Mouse (Mus musculus): ENCODE results near the gene Tmem86b. TPM values are rescaled to one million over a fixed set of nuclear protein-coding genes. Genes with fewer than 3 reads are reported as not detected.

Tmem86b gene
- total and polyA plus RNA-seq, 3 experiments: 4.3 to 10.6 (median 5.9) TPM

DNA sequence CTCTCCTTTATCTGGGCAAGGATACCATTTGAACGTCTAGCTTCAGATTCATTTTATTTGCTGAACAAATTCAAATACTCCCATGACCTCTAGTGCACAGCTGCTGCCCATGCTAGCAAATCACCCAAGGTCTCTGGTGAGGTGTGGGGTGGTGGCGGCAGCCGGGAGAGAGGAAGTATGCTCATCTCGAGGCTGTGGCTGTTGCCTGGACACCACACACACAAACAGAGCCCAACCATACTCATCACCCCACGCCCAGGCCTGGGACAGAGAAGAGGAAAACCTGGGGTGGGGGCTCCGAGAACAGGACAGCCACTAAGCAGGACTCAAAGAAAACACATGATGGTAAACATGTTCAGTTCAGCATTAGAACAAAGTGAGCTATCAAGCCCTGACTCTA lies 16.1 kb upstream of the Tmem86b start:
- Histone ChIP-seq H3K4me3 (replicated peaks in 1 of 3; ENCODE audit: low read depth in 2 of 3, low read length in 2 of 3, poor library complexity in 1 of 3) (no peak overlapping the region), H3K79me2 (replicated peaks; ENCODE audit: control insufficient read depth, extremely low read depth, insufficient read depth, poor library complexity, severe bottlenecking) (peaks cover 41% of the 10 kb centered on the region), H3K27me3 (replicated peaks) (no peaks in the 10 kb centered on the region), H3K27ac (ENCODE audit: insufficient read depth, low read depth) (no peak overlapping the region), H3K4me2 (ENCODE audit: insufficient read depth, low read depth, poor library complexity, severe bottlenecking) (no peak overlapping the region), H3K36me3 (replicated peaks in 1 of 2; ENCODE audit: control insufficient read depth in 1 of 2, insufficient read depth in 1 of 2, low read length in 1 of 2) (peaks cover 51 to 76% of the 10 kb centered on the region in 2 experiments), H3K4me1 (ENCODE audit: control insufficient read depth in 1 of 2, insufficient read depth in 2 of 2) (peaks cover 14 to 36% of the 10 kb centered on the region in 2 experiments), H3K9me3 (replicated peaks; ENCODE audit: low read length) (no peaks in the 10 kb centered on the region), H3K9ac (ENCODE audit: insufficient read depth, low read depth) (no peak overlapping the region)
- TF ChIP-seq ZMIZ1 (IDR thresholded peaks at IDR 0.05; ENCODE audit: low read depth, low read length): no peak
- no peak for TF ChIP-seq ELF1 (IDR thresholded peaks at IDR 0.05; ENCODE audit: low read depth, low read length)
- no peak for TF ChIP-seq NELFE (IDR thresholded peaks at IDR 0.05; ENCODE audit: low read depth, low read length)
- dilution Hi-C loops (cut with MboI; ENCODE audit: extremely low pct_ligation_motif_present, extremely low pct_unique_long_range_greater_than_20kb, low sequenced_read_pairs) (no loop called here), in situ Hi-C loops (cut with MboI; ENCODE audit: low pct_ligation_motif_present, low pct_unique_long_range_greater_than_20kb, low sequenced_read_pairs) (no loop called here)
- DNase-seq (ENCODE audit: extremely low read depth): peak; percentile 50

DNA sequence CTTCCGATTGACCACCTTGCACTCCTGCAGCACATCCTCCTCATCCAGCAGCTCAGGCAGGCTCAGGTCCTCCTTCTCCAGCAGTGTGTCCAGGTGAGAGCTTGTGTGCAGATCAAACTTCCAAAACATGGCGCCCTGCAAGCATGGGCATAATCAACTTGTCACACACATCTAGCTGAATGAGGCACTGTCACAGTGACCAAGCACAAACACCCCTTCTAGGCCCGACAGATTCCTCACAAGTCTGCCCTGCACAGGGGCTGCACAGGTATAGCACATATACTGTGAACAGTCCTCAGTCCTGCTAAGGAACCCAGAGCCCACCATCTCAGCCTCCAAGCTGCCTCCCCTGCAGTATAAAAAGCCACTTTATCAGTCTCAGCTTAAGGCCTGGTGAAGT lies 15.6 kb upstream of the Tmem86b start:
- Histone ChIP-seq H3K4me2 (ENCODE audit: insufficient read depth, low read depth, poor library complexity, severe bottlenecking) (no peak overlapping the region), H3K4me3 (replicated peaks in 1 of 3; ENCODE audit: low read depth in 2 of 3, low read length in 2 of 3, poor library complexity in 1 of 3) (no peak overlapping the region), H3K36me3 (replicated peaks in 1 of 2; ENCODE audit: control insufficient read depth in 1 of 2, insufficient read depth in 1 of 2, low read length in 1 of 2) (peaks cover 56 to 78% of the 10 kb centered on the region in 2 experiments), H3K9ac (ENCODE audit: insufficient read depth, low read depth) (no peak overlapping the region), H3K27ac (ENCODE audit: insufficient read depth, low read depth) (no peak overlapping the region), H3K27me3 (replicated peaks) (no peaks in the 10 kb centered on the region), H3K4me1 (ENCODE audit: control insufficient read depth in 1 of 2, insufficient read depth in 2 of 2) (peaks cover 14 to 31% of the 10 kb centered on the region in 2 experiments), H3K9me3 (replicated peaks; ENCODE audit: low read length) (no peaks in the 10 kb centered on the region), H3K79me2 (replicated peaks; ENCODE audit: control insufficient read depth, extremely low read depth, insufficient read depth, poor library complexity, severe bottlenecking) (peaks cover 36% of the 10 kb centered on the region)
- no peak for TF ChIP-seq SMC3 (IDR thresholded peaks at IDR 0.05; ENCODE audit: low read depth, low read length)
- no peak for TF ChIP-seq ZKSCAN1 (IDR thresholded peaks at IDR 0.05; ENCODE audit: borderline replicate concordance, low read depth, low read length)
- no peak for TF ChIP-seq MYC (IDR thresholded peaks at IDR 0.05; ENCODE audit: low read depth, low read length)
- no peak for TF ChIP-seq MAZ (IDR thresholded peaks at IDR 0.05; ENCODE audit: low read depth, low read length)
- no peak for TF ChIP-seq TCF12 (IDR thresholded peaks at IDR 0.05; ENCODE audit: low read depth, low read length)
- no peak for TF ChIP-seq ELF1 (IDR thresholded peaks at IDR 0.05; ENCODE audit: low read depth, low read length)
- TF ChIP-seq RCOR1 (conservative IDR thresholded peaks at IDR 0.05; ENCODE audit: low read depth, low read length): no peak
- TF ChIP-seq GABPA (IDR thresholded peaks at IDR 0.05; ENCODE audit: insufficient replicate concordance, low read depth, low read length): no peak
- no peak for TF ChIP-seq ZNF384 (IDR thresholded peaks at IDR 0.05; ENCODE audit: low read depth, low read length)
- no peak for TF ChIP-seq MEF2A (IDR thresholded peaks at IDR 0.05; ENCODE audit: borderline replicate concordance, low read depth, low read length)
- no peak for TF ChIP-seq CTCF (conservative IDR thresholded peaks at IDR 0.05 in 1 of 2, IDR thresholded peaks at IDR 0.05 in 1 of 2; ENCODE audit: low read depth in 2 of 2, low read length in 2 of 2)
- no peak for TF ChIP-seq E2F4 (IDR thresholded peaks at IDR 0.05; ENCODE audit: insufficient replicate concordance, low read depth, low read length)
- TF ChIP-seq NRF1 (IDR thresholded peaks at IDR 0.05; ENCODE audit: low read depth, low read length): no peak
- TF ChIP-seq UBTF (IDR thresholded peaks at IDR 0.05; ENCODE audit: low read depth, low read length): no peak
- no peak for TF ChIP-seq MAX (IDR thresholded peaks at IDR 0.05; ENCODE audit: low read length)
- TF ChIP-seq TBP (conservative IDR thresholded peaks at IDR 0.05; ENCODE audit: low read depth, low read length): no peak
- no peak for DNase-seq (ENCODE audit: extremely low read depth)
- in situ Hi-C loops (cut with MboI; ENCODE audit: low pct_ligation_motif_present, low pct_unique_long_range_greater_than_20kb, low sequenced_read_pairs) (no loop called here), dilution Hi-C loops (cut with MboI; ENCODE audit: extremely low pct_ligation_motif_present, extremely low pct_unique_long_range_greater_than_20kb, low sequenced_read_pairs) (no loop called here)

All from CH12.LX (cell line).